Mouse (Mus musculus) spleen, embryonic (tissue): ENCODE measurements at regions not wholly inside any gene's neighbourhood (a gene's known extent, or its start where the extent isn't known, plus 50 kb on each side); places are given as distances from the start of the nearest gene placed in this dataset.

Source experiments
- CTCF ChIA-PET: fragments of 350-600 bp; sonication (Branson Sonifier 250); formaldehyde crosslinking; loops from one replicate; lab custom pipeline; 2022; lab: Charles Lee

- CTCF ChIA-PET, result no interaction called here
Measured at GRCm38 (mm10) chr10:16438414-16438813, 1284.6 kb upstream of the Cited2 start.

GRCm38 (mm10) chr10:16440932-16441640 lies 1281.9 kb upstream of the Cited2 start:
- CTCF ChIA-PET, result no interaction called here

- CTCF ChIA-PET, result no interaction called here
Measured at GRCm38 (mm10) chr10:16441661-16442072, 1281.4 kb upstream of the Cited2 start.

- CTCF ChIA-PET, result no interaction called here
Measured at GRCm38 (mm10) chr10:16443901-16444300, 1279.1 kb upstream of the Cited2 start.

- CTCF ChIA-PET, result no interaction called here
Measured at GRCm38 (mm10) chr10:16467935-16468334, 1255.1 kb upstream of the Cited2 start.

GRCm38 (mm10) chr10:16469711-16470110 lies 1253.3 kb upstream of the Cited2 start:
- CTCF ChIA-PET, result no interaction called here

GRCm38 (mm10) chr10:16473952-16474521 lies 1249.0 kb upstream of the Cited2 start:
- CTCF ChIA-PET, result no interaction called here

- CTCF ChIA-PET, result no interaction called here
Measured at GRCm38 (mm10) chr10:16498580-16498979, 1224.4 kb upstream of the Cited2 start.

GRCm38 (mm10) chr10:16507681-16508080 lies 1215.3 kb upstream of the Cited2 start:
- CTCF ChIA-PET, result no interaction called here

- CTCF ChIA-PET, result no interaction called here
Measured at GRCm38 (mm10) chr10:16508161-16508560, 1214.9 kb upstream of the Cited2 start.

GRCm38 (mm10) chr10:16514656-16515055 lies 1208.4 kb upstream of the Cited2 start:
- CTCF ChIA-PET, result no interaction called here

- CTCF ChIA-PET, result interaction anchor here (0.6 kb wide), 1 partner anchor 1205 kb away, joined by 4 read pairs; no protein-coding TSS in a partner anchor
Measured at GRCm38 (mm10) chr10:16521895-16522294, 1201.1 kb upstream of the Cited2 start.

GRCm38 (mm10) chr10:16524101-16524500 lies 1198.9 kb upstream of the Cited2 start:
- CTCF ChIA-PET, result no interaction called here

GRCm38 (mm10) chr10:16527693-16528092 lies 1195.3 kb upstream of the Cited2 start:
- CTCF ChIA-PET, result no interaction called here

GRCm38 (mm10) chr10:16537660-16538059 lies 1185.4 kb upstream of the Cited2 start:
- CTCF ChIA-PET, result no interaction called here

GRCm38 (mm10) chr10:16538379-16538778 lies 1184.6 kb upstream of the Cited2 start:
- CTCF ChIA-PET, result no interaction called here

GRCm38 (mm10) chr10:16545445-16545844 lies 1177.6 kb upstream of the Cited2 start:
- CTCF ChIA-PET, result interaction anchor here (0.7 kb wide), 1 partner anchor 469 kb away, joined by 5 read pairs; no protein-coding TSS in a partner anchor

- CTCF ChIA-PET, result no interaction called here
Measured at GRCm38 (mm10) chr10:16552861-16553635, 1170.0 kb upstream of the Cited2 start.

- CTCF ChIA-PET, result no interaction called here
Measured at GRCm38 (mm10) chr10:16574568-16574967, 1148.5 kb upstream of the Cited2 start.

- CTCF ChIA-PET, result no interaction called here
Measured at GRCm38 (mm10) chr10:16578554-16579078, 1144.4 kb upstream of the Cited2 start.

GRCm38 (mm10) chr10:16580200-16580599 lies 1142.8 kb upstream of the Cited2 start:
- CTCF ChIA-PET, result no interaction called here

GRCm38 (mm10) chr10:16588833-16589232 lies 1134.2 kb upstream of the Cited2 start:
- CTCF ChIA-PET, result no interaction called here
